Mouse (Mus musculus) bone marrow macrophage, adult 2 months (primary cell): ENCODE data around the gene Hoxb1.

Experiments
- CTCF ChIP-seq: IDR thresholded peaks from 2 replicates; pipeline ENCODE4 v1.5.1; 2012; ENCODE audit warnings: low read depth, mild to moderate bottlenecking, low read length, moderate library complexity
- POLR2A ChIP-seq: IDR thresholded peaks from 2 replicates; pipeline ENCODE4 v1.6.1; 2012; ENCODE audit warnings: mild to moderate bottlenecking, low read depth, low read length, borderline replicate concordance

DNA sequence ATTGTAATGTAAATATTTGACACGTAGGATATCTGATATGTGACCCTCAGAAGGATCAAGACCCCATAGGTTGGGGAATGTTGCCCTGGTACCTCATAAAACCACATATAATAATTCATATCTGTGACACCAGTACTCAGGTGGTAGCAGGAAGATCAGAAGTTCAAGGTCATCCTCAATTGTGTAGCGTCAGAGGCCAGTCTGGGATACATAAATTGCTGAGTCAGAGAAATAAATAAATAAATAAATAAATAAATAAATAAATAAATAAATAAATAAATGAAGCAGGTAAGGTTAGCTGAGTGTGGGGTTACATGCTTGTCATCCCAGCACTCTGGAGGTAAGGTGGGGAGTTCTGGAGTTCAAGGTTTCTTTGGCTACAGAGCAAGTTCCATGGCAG, 22.1 kb downstream of the Hoxb1 start:
- TF ChIP-seq CTCF (no peak), POLR2A (no peak)
